Mouse (Mus musculus): ENCODE measurements at regions not wholly inside any gene's neighbourhood (a gene's known extent, or its start where the extent isn't known, plus 50 kb on each side); places are given as distances from the start of the nearest gene placed in this dataset.

DNA sequence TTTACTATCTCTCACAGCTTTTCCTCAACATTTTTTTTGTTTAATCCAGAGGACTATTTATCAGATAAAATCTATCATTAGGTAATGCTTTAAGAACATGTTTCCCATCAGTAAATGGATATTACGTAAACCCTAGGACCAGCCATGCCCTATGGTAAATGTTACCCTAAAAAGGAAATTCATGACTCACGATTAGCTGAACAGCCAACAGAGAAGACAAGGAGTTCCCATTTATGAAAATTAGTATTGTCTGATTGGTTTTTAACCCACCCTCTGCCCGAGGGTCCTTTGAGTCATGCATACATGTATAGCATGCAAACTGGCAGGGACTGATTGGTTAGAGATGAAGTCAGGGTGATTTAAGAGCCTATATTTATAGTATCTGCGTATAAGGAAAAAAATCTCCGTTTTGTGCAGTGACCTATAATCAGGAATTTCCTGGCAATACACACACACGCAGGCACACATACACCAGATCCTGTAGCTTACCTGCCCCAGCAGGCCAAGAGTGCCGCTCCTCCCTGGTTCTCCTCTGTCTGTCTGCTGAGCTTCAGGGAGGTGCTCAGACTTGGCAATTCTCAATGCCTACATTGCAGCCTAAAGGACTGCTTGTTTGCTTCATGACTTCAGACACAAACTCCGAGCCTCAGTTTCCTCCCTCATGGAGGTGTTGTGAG is 174.0 kb upstream of the Fggy start:
- DNase-seq (ENCODE audit: extremely low spot score in 1 of 2, low spot score in 1 of 2): no peak

DNA sequence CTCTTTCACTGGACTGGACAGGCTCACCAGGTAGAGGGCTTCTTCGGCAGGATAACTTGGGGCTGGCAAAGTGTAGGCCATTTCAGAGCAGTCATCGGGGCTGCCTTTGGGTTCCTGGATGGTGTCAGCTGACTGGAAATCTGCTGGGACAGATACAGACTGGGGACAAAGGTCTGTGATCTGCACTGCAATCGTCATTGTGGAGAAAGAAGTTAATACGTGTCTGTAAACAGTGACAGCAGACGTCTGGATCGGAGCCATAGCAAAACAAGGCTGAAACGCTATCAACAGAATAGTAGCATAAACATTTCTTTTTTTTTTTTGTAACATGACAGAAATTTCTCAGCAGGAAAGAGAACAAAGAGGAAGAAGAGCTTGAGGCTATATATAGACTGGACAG is 171.8 kb upstream of the Fggy start:
- no peak for DNase-seq (ENCODE audit: extremely low spot score in 1 of 2, low spot score in 1 of 2)

DNA sequence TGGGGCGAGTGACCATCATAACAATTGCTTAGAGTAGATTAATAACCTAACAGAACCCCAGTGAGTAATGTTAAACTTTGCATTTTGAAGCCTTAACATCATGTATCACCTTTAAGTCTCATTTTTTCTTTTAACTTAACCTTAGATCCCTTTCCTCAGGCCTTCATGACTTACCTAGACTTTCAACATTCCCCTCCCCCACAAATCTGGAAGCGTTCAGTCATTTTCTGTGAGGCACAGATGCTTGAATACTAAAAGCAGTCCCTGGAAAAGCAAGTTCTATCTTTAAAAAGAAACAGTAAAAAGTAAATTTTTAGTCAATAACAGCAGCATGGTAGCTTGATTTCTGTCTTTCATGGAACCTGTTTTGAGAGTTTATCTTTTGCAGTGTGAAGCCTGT is 171.3 kb upstream of the Fggy start:
- DNase-seq (ENCODE audit: extremely low spot score in 1 of 2, low spot score in 1 of 2): no peak

DNA sequence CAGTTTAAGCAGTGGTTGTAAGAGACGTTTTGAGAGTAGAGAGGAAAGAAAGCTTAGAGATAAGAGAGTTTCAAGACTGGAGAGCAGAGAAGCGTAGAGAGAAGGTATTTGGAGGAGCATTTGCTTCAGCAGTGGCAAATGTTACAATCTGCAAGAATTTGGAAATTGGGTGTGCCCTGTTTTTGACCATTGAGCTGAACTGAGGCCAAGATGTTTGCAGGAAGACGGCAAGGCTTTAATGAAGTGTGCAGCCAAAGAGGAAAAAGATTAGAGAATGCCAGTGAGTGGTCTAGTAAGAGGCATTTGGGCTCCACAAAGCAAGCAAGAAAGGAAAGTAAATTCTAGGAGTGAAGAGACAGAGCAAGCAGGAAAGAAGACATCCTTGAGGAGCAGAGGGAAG is 168.8 kb upstream of the Fggy start:
- DNase-seq (ENCODE audit: extremely low spot score in 1 of 2, low spot score in 1 of 2): no peak

DNA sequence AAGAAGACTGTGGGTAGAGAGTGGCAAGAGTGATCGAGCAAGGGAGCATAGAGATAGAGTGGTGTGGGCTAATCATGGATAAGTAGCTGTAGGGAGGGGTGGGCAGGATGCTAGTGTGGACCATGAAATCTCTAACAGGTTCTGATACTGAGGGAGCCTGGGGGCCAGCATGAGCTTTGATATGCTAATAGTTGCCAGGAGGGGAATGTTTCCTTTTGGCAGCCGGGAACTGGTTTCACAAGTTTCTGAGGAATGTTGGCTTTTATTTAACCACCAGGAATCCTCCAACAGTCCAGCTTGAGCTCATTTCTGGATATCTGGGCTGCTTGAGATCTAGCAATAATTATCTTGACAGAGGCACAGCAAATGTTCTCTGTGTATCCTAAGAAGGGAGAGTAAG is 167.7 kb upstream of the Fggy start:
- no peak for DNase-seq (ENCODE audit: extremely low spot score in 1 of 2, low spot score in 1 of 2)

DNA sequence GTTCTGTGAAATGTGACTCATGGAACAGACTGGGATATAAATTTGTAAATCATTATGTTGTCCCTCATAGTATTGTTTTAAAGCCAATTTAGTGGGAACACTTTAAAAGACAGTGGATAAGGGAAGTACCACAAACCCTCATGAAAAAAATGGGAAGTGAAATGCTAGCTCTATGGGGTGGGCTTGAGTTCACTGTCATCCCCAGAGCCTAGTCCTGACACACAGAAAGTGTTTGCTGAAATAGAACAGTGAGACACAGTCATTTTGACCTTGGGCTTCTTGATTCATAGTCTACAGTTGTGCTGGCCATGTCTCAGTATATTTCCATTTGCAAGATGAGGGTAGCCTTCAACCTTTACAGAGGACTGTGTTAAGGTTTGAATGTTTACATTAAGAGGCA is 166.8 kb upstream of the Fggy start:
- DNase-seq (ENCODE audit: extremely low spot score in 1 of 2, low spot score in 1 of 2): no peak

DNA sequence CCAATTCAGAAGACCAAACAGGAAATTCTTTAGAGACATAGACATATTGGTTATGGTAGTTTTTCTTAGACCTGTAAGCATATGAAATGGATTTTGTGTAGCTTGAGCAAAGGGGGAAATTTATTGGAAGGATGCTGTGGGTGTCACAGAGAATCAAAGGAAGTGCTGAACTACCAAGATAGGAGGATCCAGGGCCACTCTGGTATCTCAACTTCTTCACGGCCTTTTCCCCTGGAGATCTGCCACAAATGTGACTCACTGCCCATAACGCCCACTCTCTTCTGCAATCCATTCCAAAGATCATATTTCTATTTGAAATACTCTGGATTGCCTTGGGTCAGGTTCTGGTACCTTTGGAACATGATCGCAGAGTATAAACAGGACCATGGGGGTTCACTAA is 161.6 kb upstream of the Fggy start:
- no peak for DNase-seq (ENCODE audit: extremely low spot score in 1 of 2, low spot score in 1 of 2)

DNA sequence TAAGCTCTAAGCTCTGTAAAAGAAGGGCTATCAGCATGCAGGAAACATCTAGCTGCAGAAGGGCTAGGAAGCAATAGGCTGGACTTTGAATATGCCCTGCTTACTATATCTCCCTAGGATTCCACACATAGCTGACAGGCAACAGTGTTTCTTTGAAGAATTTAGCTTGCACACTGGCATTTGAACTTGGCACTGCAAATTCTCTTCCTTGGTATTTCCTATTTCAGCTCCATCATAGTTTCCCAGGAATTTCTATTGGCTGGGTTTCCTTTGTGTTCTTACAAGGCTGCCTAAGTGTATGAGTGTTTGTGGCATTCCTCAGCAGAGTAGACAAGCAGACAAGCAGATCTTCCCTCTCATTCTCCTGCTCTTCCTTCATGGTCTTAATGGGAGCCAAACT is 159.0 kb upstream of the Fggy start:
- no peak for DNase-seq (ENCODE audit: extremely low spot score in 1 of 2, low spot score in 1 of 2)

DNA sequence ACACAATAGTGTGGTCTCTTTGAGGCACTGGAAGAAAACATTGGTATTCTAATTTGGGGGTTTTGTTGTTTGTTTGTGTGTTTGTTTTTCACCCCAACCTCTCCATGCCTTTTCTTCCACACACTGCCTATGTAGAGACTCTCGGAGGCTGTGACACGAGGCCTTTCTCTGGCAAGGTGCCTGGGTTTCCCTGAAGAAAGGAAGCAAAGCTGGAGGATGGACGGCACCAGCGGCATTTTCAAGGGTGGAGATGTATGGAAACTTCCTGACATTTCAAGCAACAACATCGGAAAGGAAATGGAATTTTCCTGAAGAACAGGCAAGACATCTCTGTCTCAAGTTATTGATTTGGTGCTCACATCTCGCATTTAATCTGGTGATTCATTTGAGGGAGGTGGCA is 155.0 kb upstream of the Fggy start:
- no peak for DNase-seq (ENCODE audit: extremely low spot score in 1 of 2, low spot score in 1 of 2)

DNA sequence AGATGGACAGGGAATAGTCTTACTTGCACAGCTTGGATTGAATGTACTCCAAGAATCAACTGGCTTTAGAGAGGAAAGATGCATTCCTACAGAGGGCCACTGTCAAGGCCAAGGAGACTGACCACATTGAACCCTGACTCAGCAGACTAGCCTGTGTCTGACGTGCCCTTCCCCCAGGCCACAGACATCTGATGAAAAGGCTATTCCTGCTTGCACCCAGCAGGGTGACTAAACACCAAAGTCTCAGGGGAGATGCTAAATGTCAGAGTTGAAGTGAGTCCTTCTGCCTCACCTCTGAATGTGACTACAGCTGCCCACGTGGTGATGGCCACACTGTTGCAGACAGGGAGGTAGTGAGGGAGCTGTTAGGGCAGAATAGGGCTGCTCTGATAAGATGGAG is 140.2 kb upstream of the Fggy start:
- DNase-seq (ENCODE audit: extremely low spot score in 1 of 2, low spot score in 1 of 2): no peak

DNA sequence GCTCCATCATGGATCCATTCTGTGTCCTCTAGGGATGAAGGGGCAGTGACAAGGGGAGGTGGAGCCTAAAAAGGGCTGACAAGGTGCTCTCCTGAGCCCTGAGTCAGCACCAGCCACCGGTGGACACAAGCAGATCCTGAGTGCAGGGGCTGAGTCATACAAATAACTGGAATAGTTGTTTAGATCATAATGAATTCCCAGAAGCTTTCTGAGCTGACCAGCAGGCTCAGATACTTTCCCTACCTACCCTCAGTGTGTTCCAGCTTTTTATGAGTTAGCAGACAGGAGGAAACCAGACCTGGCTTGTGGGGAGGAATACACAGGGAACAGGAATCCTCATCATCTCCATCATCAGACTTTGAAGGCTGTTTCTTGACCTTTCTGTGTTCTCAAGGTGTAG is 130.7 kb upstream of the Fggy start:
- no peak for DNase-seq (ENCODE audit: extremely low spot score in 1 of 2, low spot score in 1 of 2)

DNA sequence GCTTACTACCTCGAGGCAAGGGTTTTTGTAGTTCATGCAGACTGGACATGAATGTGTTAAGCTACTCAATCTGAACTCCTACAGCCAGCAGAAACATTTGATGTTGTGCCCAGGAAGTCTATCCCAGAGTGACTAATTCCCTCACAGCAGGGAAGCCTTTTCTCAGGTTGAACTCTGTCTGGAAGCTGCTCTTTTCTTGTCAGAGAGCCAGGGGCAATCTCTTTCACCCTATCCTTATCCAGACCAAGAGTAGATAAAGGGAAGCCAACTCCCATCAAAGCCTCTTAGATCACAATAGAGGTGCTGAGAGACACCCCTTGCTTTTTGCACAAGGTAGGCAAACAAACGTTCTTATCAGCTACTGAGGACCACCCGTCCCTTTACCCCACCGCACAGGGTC is 122.8 kb upstream of the Fggy start:
- DNase-seq (ENCODE audit: extremely low spot score in 1 of 2, low spot score in 1 of 2): no peak

DNA sequence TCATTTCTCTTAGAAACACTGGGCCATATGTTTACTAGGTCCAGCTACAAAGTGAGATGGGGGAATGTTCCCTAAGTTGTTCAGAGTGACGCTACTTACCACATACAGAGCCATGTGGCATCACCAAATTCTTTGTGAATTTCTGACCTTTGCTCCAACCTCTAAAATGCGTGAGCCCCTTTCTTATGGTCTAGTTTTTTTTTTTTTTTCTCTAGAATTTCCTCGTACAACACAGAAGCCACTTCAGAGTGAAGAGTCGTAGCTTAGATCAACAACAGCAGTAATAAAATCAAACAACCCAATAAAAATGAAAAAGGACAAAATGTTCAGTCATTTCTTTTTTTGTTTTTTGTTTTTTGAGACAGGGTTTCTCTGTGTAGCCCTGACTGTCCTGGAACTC is 122.2 kb upstream of the Fggy start:
- DNase-seq (ENCODE audit: extremely low spot score in 1 of 2, low spot score in 1 of 2): no peak

DNA sequence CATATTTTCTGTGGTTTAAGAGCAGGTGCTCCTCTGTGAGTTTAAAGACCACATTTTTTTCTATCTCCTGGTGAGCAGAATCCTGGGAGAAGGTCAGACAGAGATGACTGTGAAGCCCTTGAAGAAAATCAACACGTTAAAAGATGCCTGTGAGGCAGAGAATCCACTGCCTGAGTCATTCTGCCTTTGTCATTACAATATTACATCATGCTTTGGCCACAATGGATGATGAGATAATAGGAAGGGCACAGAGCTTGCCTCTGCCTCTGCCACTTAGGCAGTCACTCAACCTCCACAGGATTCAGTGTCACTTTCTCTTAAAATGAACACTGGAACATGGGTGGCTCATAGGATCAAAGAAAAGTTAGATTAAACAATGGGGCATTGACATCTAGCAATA is 117.5 kb upstream of the Fggy start:
- DNase-seq (ENCODE audit: extremely low spot score in 1 of 2, low spot score in 1 of 2): no peak

DNA sequence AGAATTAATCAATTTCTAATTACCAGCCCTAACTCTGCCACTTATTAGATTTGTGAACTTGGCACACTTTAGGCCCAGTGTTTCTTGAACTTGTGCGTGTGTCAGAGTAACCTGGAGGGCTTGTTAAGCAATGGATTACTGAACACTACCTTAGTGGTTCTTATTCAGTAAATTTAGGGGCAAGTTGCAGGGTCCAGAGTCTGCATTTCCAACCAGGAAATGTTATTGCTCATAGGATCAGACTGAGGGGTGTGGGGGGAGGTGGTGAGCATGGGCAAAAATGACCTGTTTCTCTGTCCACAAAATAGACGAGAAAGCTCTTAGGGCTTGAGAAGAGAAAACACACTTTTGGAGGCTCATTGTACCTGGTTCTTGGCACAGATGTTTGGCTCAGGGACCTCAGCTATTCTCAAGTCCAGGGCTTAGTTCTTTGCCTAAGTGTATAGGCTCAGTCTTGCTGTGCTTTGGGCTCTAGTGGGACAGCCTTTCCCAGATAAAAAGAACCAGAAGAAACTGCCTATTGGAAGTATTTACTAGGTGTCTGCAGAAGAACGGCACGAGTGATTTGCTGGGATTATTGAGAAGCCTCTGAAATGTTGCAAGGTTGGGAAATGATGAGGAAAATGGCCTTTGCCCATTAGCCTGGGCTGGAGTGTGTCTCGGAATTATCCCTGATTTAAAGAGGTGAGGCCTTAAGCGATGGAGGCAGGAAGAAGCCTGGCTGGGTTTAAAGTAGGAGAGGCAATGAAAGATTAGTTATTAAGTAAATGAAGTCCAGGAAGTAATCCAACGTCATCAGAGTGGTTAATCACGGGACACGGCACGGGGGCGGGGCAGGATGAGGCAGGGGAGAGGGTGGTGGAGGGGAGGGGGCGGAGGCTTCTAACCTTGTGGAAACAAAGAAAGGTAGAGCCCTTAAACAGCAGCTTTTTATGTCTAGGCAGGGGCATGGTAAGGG is 113.2 kb upstream of the Fggy start:
- DNase-seq (ENCODE audit: extremely low spot score in 1 of 2, low spot score in 1 of 2): no peak

DNA sequence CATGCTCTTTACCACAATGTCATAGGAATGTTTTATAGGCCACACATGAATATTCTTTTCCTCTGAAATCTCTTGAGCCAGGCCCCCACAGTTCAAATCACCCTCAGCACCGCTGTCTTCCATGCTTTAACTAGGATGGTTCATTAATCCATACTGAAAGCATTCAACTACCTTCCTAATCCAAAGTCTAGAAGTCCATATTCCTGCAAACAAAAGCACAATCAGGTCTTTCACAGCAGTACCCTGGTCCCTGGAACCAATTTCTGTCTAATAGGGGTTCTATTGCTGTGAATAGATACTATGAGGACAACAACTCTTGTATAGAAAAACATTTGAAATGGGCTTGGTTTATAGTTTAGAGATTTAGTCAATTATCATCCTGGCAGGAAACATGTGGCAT is 107.0 kb upstream of the Fggy start:
- no peak for DNase-seq (ENCODE audit: extremely low spot score in 1 of 2, low spot score in 1 of 2)

DNA sequence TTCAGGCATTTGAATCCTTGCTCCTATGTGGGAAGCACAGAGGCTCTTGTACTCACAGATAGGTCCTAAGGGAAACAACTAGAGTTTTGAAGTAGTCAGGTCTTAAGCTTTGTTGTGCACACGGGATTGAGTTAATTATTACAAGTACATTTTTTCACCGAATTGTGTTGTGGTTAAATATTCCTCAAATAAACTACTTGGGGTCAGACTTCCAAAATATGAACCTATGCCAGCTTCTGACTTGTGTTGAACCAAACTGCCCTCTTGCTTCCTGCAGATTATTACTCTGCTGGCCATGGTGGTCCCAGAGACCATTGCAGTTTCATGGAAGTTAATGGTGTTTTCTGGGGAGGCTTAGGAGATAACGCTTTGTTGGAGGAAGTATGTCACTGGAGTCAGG is 105.5 kb upstream of the Fggy start:
- DNase-seq (ENCODE audit: extremely low spot score in 1 of 2, low spot score in 1 of 2): no peak

DNA sequence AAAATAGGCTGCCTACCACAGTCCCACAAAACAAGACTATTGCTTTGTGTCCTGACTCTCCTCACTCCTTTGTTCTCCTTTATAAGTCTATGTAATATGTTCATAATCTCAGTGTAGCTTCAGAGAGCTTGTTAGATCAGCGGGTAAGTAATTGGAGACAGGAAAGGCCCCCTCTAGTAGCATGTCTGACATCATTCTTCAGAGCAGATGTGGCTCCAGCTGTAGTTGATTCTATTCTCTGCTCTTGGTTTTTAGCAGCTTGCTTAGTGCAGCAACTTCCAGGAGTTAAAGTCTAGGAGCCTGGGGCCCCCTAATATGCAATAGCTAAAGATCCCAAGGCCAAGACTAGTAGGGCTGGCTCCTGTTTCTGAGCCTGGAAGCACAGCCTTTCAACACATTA is 101.0 kb upstream of the Fggy start:
- no peak for DNase-seq (ENCODE audit: extremely low spot score in 1 of 2, low spot score in 1 of 2)

DNA sequence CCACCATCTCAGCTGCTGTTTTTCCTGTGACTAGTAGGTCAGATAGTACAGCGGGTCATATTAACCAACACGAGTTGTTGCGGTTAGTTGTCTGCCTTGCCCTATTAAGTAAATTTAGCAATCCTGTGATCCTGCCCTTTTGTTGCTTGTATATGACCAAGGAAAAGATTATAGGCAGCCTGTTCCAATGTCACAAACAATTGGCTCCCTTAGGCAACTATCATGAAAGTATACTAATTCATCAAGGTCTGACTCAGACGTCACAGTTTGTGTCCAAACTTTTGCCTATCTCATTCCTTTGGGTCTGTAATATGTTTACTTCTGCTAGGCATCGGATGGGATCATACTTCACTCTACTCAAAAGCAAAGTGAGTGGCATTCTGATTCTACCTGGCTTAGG is 100.4 kb upstream of the Fggy start:
- no peak for DNase-seq (ENCODE audit: extremely low spot score in 1 of 2, low spot score in 1 of 2)

DNA sequence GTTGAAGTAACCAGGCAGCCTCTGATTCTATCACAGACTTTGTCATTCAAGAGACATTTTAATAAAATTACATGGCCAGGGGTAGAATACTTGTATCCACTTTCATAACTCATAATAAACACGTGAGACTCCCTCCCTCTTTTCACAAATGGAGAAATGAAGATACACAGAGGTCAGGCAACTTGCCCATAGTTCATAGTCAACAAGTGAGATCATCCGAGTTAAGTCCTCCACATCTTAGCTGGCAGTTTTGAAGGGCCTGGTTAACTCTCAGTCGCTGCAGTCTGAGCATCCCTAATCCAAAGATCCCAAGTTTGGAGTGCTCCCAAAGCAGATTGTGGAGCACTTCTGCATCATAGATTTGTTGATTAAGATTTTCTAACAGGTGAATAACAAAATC is 94.8 kb upstream of the Fggy start:
- no peak for DNase-seq (ENCODE audit: extremely low spot score in 1 of 2, low spot score in 1 of 2)

DNA sequence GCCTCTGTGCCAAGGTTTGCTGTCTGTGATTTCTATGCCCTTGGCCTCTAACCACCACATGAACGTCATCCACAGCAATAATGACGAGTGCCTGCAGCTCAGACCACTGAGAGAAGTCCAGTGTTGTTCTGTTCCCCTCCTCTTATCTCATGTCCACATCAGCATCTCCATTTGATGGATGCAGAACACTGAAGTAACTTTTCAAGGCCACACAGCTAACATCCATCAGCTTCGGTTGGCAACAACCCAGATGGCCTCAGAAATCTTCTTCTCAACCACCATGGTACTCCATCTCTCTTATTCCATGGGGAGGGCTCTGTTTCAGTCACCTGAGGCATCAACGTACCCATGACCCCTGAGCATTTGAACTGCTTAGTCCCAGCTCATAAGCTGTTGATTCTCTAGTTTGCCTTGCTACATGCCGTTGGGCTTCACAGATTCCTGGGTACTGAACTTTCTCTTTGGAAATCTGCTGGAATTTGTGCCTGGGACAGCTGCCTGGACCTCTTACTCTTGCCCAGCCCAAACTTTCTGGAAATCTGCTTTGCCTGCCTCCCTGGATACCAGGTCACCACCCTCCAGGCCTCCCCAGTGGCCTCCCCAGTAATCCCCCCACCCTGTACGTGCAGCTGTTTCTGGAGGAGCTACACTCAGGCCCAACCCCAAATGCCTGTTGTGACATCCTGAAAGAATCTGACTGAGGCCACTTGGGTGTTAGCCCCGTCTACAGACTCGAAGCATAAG is 94.1 kb upstream of the Fggy start:
- no peak for DNase-seq (ENCODE audit: extremely low spot score in 1 of 2, low spot score in 1 of 2)

DNA sequence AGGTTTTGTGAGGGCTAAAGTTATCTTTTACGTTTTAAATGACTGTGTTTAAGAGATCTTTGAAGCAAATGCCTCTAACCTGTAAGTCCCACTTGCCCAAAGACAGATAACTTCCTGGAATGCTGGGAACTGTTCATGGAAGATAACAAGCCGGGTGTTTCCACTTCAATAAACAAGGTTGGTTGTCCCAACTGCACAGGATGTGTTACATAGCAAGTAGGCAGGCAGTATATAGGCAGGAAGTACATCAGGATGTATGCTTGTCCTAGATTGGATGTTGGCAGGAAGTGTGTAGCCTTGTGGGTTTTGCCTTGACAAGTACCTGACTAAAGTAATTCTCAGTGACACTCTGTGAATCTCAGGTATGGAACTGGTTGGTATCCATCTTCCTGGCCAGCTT is 90.7 kb upstream of the Fggy start:
- DNase-seq (ENCODE audit: extremely low spot score in 1 of 2, low spot score in 1 of 2): no peak

Measured in frontal cortex, adult 2 months (tissue).